ENCODE assay signal across 16 mouse cellular contexts in the genomic region with DNA sequence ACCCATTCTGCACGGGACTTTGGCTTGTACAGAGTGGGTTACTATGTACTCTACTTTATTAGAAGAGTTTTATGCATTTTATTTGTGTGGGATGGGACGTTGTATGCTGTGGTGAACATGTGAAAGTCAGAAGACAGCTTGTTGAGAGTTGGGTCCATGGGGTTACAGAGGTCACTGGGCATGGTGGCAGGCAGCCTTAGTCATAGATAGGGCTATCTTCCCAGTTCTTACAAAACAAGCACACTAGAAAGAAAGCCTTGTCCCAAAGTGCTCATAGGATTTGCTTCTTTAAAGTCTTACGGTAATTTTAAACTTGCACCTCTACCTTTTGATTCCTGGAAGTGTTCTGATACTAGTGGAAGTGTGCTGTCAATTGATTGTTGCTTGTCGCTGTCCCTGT.
DNase-seq lines count a peak whose midpoint lies in the region; ATAC-seq and TF ChIP-seq lines count a peak whose summit lies in the region.
"Had no signal": no experiment of that assay in that cellular context is flagged by ENCODE, and none has a peak within 500 bp of the region (broad histone marks: within the 10 kb centered on the region; RNA-seq: fewer than 3 reads in every experiment).

No protein-coding gene starts in this region.

- H3K4me1 ChIP-seq in heart, embryonic 13.5 days: peaks cover 23% of the 10 kb centered on the region
- peaks cover 15% of the 10 kb centered on the region for H3K4me1 ChIP-seq in heart, embryonic 10.5 days
- no peaks in the 10 kb centered on the region; the same call in 1 of the 2 replicates for H3K4me1 ChIP-seq in liver, adult 2 months (ENCODE audit: control insufficient read depth, insufficient read depth, low read length)

- no peaks in the 10 kb centered on the region for H3K9me3 ChIP-seq in heart, embryonic 13.5 days
- H3K9me3 ChIP-seq in heart, embryonic 10.5 days: no peaks in the 10 kb centered on the region
- H3K9me3 ChIP-seq: embryonic facial prominence, embryonic 13.5 days; embryonic facial prominence, embryonic 15.5 days; forebrain, embryonic 10.5 days; forebrain, embryonic 12.5 days; G1E had no signal

- no peak for ATAC-seq in heart, embryonic 13.5 days (ENCODE audit: extremely low read depth, insufficient number of reproducible peaks, low FRiP score, low TSS enrichment)
- ATAC-seq: Patski had no signal

- no peak overlapping the region for H3K9ac ChIP-seq in heart, embryonic 13.5 days
- no peak overlapping the region for H3K9ac ChIP-seq in liver, adult 2 months (ENCODE audit: low read depth, low read length)
- H3K9ac ChIP-seq: embryonic facial prominence, embryonic 13.5 days; embryonic facial prominence, embryonic 15.5 days; forebrain, embryonic 12.5 days had no signal

- no peak overlapping the region for H3K4me3 ChIP-seq in heart, embryonic 13.5 days
- no peak overlapping the region for H3K4me3 ChIP-seq in heart, embryonic 10.5 days
- H3K4me3 ChIP-seq in liver, adult 2 months (ENCODE audit: insufficient read depth, low read depth, low read length): no peak overlapping the region
- H3K4me3 ChIP-seq: embryonic facial prominence, embryonic 13.5 days; embryonic facial prominence, embryonic 15.5 days; erythroblast, embryonic 14.5 days; forebrain, embryonic 10.5 days; forebrain, embryonic 12.5 days had no signal

- H3K79me2 ChIP-seq in liver, adult 2 months (ENCODE audit: control insufficient read depth, insufficient read depth, low read length): peaks cover 16% of the 10 kb centered on the region; the same call in 1 of the 2 replicates

- no peaks in the 10 kb centered on the region for H3K27me3 ChIP-seq in heart, embryonic 13.5 days (replicated peaks)
- no peaks in the 10 kb centered on the region for H3K27me3 ChIP-seq in heart, embryonic 10.5 days (ENCODE audit: insufficient read depth, poor library complexity, severe bottlenecking)
- H3K27me3 ChIP-seq in liver, adult 2 months (ENCODE audit: control insufficient read depth, insufficient read depth, low read length): no peaks in the 10 kb centered on the region
- H3K27me3 ChIP-seq: CH12.LX; embryonic facial prominence, embryonic 13.5 days; embryonic facial prominence, embryonic 15.5 days; forebrain, embryonic 12.5 days; Patski had no signal

- 75% methylated on average over 4 of the region's 4 CpGs for WGBS in heart, embryonic 13.5 days
- 75% methylated on average over 4 of the region's 4 CpGs for WGBS in heart, embryonic 10.5 days
- 66% methylated on average over 4 of the region's 4 CpGs for WGBS in liver, adult 2 months

- H3K27ac ChIP-seq in heart, embryonic 13.5 days (replicated peaks): 0 out of 2 replicates have a peak overlapping the region, but pooled peaks have one; percentile 15
- no peak overlapping the region for H3K27ac ChIP-seq in heart, embryonic 10.5 days
- H3K27ac ChIP-seq in liver, adult 2 months (replicated peaks; ENCODE audit: insufficient read depth, low read depth, low read length): no peak overlapping the region
- H3K27ac ChIP-seq: embryonic facial prominence, embryonic 13.5 days; embryonic facial prominence, embryonic 15.5 days; forebrain, embryonic 12.5 days had no signal

- TF ChIP-seq CTCF in liver, adult 2 months (IDR thresholded peaks at IDR 0.05; ENCODE audit: low read depth, low read length): no peak

- no peak overlapping the region for H3K4me2 ChIP-seq in heart, embryonic 13.5 days
- H3K4me2 ChIP-seq: embryonic facial prominence, embryonic 13.5 days; embryonic facial prominence, embryonic 15.5 days; forebrain, embryonic 12.5 days had no signal

- TF ChIP-seq POLR2A in liver, adult 2 months (IDR thresholded peaks at IDR 0.05; ENCODE audit: extremely low read depth, insufficient read depth, low read length): no peak

- H3K36me3 ChIP-seq in heart, embryonic 13.5 days: peaks cover under 1% of the 10 kb centered on the region; the same call in 1 of the 2 replicates
- no peaks in the 10 kb centered on the region for H3K36me3 ChIP-seq in heart, embryonic 10.5 days
- no peaks in the 10 kb centered on the region for H3K36me3 ChIP-seq in liver, adult 2 months (ENCODE audit: control insufficient read depth, insufficient read depth, low read length)
- H3K36me3 ChIP-seq: embryonic facial prominence, embryonic 13.5 days; embryonic facial prominence, embryonic 15.5 days; forebrain, embryonic 10.5 days; forebrain, embryonic 12.5 days had no signal

- no peak for DNase-seq in heart, embryonic 10.5 days (ENCODE audit: low spot score)
- peak; percentile 65 for DNase-seq in liver, adult 2 months (ENCODE audit: extremely low read depth, low read depth, low spot score)
- DNase-seq in liver: no peak
- peak; percentile 8 for DNase-seq in 3T3-L1 (ENCODE audit: low read depth, low spot score)
- peak; percentile 53 for DNase-seq in adipocyte (ENCODE audit: low spot score)
- no peak for DNase-seq in embryo, embryonic 11 days
- DNase-seq: adrenal gland, adult 8-10 months had no signal

Comparison
In these comparisons a context has a peak if more than half of its experiments do, and no peak if none do; other contexts are left out.
1. DNase-seq: peak in liver, adult 2 months (single experiment), 3T3-L1 (single experiment) and adipocyte (single experiment); none in heart, embryonic 10.5 days (single experiment), liver (single experiment) and embryo, embryonic 11 days (single experiment).